Mouse (Mus musculus) kidney, adult 2 months (tissue): Measurements from ENCODE around the gene Micu1. TPM values are rescaled to one million over a fixed set of nuclear protein-coding genes. Genes with fewer than 3 reads are reported as not detected.
A peak's percentile ranks its signal among the peaks of the same experiment; 100 is the strongest.

ENCODE experiments used
- DNase-seq: peaks from one replicate; pipeline ENCODE4 v3.0.0; 2021
- H3K27ac ChIP-seq: fragments of 200-500 bp; 2 replicates; pipeline ENCODE4 v1.5.1; 2012; ENCODE audit warnings: low read depth, low read length, control low read depth, inconsistent platforms; ENCODE audit not compliant: insufficient read depth
- H3K27me3 ChIP-seq: fragments of 200-500 bp; replicated peaks from 2 replicates; pipeline ENCODE4 v1.6.1; 2012; ENCODE audit warnings: mild to moderate bottlenecking, moderate library complexity, low read length, inconsistent platforms; ENCODE audit not compliant: control insufficient read depth, insufficient read depth
- H3K36me3 ChIP-seq: fragments of 200-500 bp; 2 replicates; pipeline ENCODE4 v1.6.1; 2012; ENCODE audit warnings: mild to moderate bottlenecking, moderate library complexity, low read length, inconsistent platforms; ENCODE audit not compliant: control insufficient read depth, insufficient read depth
- H3K4me1 ChIP-seq: fragments of 200-500 bp; 2 replicates; pipeline ENCODE4 v1.6.1; 2011; ENCODE audit warnings: low read length; ENCODE audit not compliant: control insufficient read depth, insufficient read depth
- H3K4me3 ChIP-seq: fragments of 200-500 bp; 2 replicates; pipeline ENCODE4 v1.5.1; 2011; ENCODE audit warnings: mild to moderate bottlenecking, low read depth, low read length, control low read depth; ENCODE audit not compliant: insufficient read depth
- CTCF ChIP-seq: fragments of 200-500 bp; conservative IDR thresholded peaks from 2 replicates; pipeline ENCODE4 v1.5.1; 2011; ENCODE audit warnings: low read depth, mild to moderate bottlenecking, control low read depth, low read length, moderate library complexity, mixed read lengths; ENCODE audit not compliant: insufficient read depth, insufficient read length
- POLR2A ChIP-seq: fragments of 200-500 bp; IDR thresholded peaks from one replicate; pipeline ENCODE4 v1.6.1; 2011; ENCODE audit warnings: low read depth, low read length, control low read depth
- WGBS: fragments of 180-500 bp; shearing (Covaris S2); methylation state at CpG from one replicate; pipeline ENCODE4 v1.1.7; 2018; 5-methylcytosine and 5-hydroxymethylcytosine counted together
- polyA plus RNA-seq: library from polyadenylated mRNA; depleted of rRNA; stranded (reverse); fragments of >200 nt; gene quantifications from 2 replicates; pipeline ENCODE4 v1.2.3, GENCODE M21; 2012

Micu1 gene
- polyA plus RNA-seq, 1 experiment: 59.0 TPM

DNA sequence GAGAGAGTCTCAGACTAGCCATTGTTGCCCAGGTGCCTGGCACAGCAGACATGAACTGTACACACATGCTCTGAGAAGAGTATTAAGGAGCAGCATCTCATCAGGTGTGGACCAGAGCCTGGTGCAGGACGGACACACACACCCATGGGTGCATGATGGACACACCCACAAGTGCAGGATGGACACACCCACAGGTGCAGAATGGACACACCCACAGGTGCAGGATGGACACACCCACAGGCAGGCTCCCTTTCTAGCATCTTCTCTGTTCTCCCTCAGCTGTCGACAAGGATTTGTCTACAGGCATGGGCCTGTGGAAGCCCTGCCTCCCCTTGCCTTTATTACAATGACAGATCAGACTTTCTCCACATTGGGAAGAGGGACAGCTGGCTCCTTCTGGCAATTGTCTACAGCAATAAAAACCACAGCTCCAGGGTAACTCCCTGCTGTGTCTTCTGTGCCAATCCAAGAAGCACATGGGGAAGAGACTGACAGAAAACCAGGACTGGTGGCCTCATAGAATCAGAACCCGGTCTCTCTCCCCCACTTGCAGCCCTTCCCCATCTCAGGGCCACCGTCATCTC is 107.8 kb downstream of the Micu1 start:
- TF ChIP-seq POLR2A (no peak), CTCF (no peak)
- no peaks in the 10 kb centered on the region for H3K27me3 ChIP-seq
- no peak for DNase-seq
- no peak overlapping the region for H3K27ac ChIP-seq
- H3K36me3 ChIP-seq: no peaks in the 10 kb centered on the region
- H3K4me3 ChIP-seq: no peak overlapping the region
- no peaks in the 10 kb centered on the region for H3K4me1 ChIP-seq
- WGBS: 78% methylated on average over 4 of the region's 4 CpGs

- no peak for DNase-seq
- no peak overlapping the region for H3K4me3 ChIP-seq
- H3K27me3 ChIP-seq: no peaks in the 10 kb centered on the region
- no peak for TF ChIP-seq CTCF
- no peak for TF ChIP-seq POLR2A
- no peak overlapping the region for H3K27ac ChIP-seq
- WGBS: 41% methylated on average over 13 of the region's 13 CpGs
- H3K4me1 ChIP-seq: no peaks in the 10 kb centered on the region
- no peaks in the 10 kb centered on the region for H3K36me3 ChIP-seq
Measured at GRCm38 (mm10) chr10:59812939-59813338, 110.7 kb downstream of the Micu1 start.

- 94% methylated on average over 9 of the region's 9 CpGs for WGBS
- Histone ChIP-seq H3K4me1 (no peaks in the 10 kb centered on the region), H3K4me3 (no peak overlapping the region), H3K27ac (no peak overlapping the region), H3K36me3 (no peaks in the 10 kb centered on the region), H3K27me3 (no peaks in the 10 kb centered on the region)
- DNase-seq: no peak
- no peak for TF ChIP-seq CTCF
- no peak for TF ChIP-seq POLR2A
Measured at GRCm38 (mm10) chr10:59813759-59814158, 111.5 kb downstream of the Micu1 start.

DNA sequence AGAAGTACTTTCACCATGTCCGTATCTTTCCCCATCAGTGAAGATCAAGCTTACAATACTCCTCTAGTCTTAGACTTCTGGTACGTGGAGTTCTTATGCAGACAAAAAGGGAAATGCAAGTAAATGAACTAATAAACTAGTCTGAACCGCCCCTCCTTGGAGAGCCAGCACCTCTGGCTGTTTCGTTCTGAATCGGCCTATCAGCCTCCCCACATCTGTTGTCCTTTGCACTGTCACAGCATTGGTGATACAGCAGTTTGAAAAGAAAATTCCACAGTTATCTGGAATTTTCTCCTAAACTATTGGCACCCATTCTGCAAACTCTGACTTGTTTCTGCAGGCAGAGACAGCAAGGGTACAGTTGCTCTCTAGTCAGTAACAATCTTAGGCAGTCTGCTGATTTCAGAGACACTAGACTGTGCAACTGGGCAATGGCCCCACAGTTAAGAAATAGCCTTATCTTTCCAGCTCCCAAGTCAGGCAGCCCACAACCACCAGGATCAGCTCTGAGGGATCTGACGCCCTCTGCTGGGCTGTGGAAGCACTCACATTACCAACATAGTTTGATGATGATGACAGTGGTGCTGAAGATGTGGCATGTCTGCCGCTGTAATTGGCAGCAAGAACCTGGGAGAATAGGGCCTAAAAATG is 112.4 kb downstream of the Micu1 start:
- WGBS: 69% methylated on average over 7 of the region's 7 CpGs
- Histone ChIP-seq H3K4me3 (no peak overlapping the region), H3K36me3 (no peaks in the 10 kb centered on the region), H3K27me3 (no peaks in the 10 kb centered on the region), H3K27ac (no peak overlapping the region), H3K4me1 (no peaks in the 10 kb centered on the region)
- peak; percentile 38 for DNase-seq
- TF ChIP-seq POLR2A (no peak), CTCF (peak; percentile 84)

DNA sequence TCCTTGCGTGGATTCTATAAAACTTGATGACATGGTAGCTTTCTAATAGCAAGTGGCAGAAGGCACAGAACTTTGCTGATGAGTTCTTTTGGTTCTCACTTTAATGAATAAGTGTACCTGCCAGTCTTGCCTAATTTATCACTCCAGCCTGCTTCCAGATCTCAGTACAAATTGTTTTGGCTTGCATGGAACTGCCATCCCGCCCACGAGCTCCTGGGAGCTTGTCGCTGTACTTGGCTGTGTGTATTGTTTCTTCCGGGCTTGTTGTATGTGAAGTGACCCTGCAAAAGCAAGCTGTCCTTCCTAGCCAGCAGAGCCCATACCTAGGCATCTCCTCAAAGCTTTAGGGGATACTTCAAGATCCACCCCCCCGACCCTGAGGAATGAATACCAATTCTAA is 114.3 kb downstream of the Micu1 start:
- H3K4me1 ChIP-seq: no peaks in the 10 kb centered on the region
- TF ChIP-seq CTCF (no peak), POLR2A (no peak)
- no peak overlapping the region for H3K27ac ChIP-seq
- WGBS: 85% methylated on average over 6 of the region's 6 CpGs
- H3K36me3 ChIP-seq: no peaks in the 10 kb centered on the region
- H3K4me3 ChIP-seq: no peak overlapping the region
- no peak for DNase-seq
- H3K27me3 ChIP-seq: no peaks in the 10 kb centered on the region

DNA sequence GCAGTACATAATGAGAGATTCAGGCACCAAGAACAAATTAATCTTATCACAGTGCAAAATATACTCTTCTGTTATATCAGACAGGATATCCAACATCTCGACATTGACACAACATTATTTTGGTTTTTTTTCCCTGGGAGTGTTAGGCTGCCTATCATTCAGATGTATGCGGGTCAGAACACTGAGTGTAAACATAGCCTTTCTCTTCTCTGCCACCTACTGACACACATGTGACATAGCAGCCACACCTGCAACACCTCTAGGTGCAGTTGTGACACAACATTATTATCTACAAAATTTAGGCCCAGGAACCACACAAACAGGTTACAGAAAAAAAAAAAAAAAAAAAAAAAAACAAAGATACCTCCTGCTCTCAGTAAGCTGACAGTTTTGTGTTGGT is 115.3 kb downstream of the Micu1 start:
- WGBS: 26% methylated on average over 2 of the region's 2 CpGs
- no peaks in the 10 kb centered on the region for H3K36me3 ChIP-seq
- H3K27ac ChIP-seq: no peak overlapping the region
- no peaks in the 10 kb centered on the region for H3K27me3 ChIP-seq
- H3K4me1 ChIP-seq: no peaks in the 10 kb centered on the region
- H3K4me3 ChIP-seq: no peak overlapping the region
- peak; percentile 70 for TF ChIP-seq CTCF
- TF ChIP-seq POLR2A: no peak
- peak; percentile 27 for DNase-seq

DNA sequence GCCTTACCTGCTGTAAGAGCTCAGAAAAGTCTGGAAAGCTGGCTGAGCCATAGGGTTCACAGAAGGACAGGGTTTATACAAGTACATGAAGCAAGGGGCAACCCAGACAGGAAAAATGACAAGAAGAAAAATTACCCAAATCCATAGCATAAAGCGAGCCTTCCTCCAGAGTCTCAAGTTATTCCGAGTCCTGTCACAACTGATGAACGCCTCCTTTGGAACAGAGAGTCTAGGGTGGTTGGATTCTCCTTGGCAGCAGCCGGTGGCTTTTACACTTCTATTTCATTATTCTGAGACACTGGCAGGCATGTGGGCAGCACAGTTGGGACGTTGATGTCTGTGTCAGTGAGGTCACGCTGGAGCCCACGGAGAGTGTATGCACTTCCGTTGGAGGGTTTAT is 115.7 kb downstream of the Micu1 start:
- 85% methylated on average over 8 of the region's 8 CpGs for WGBS
- H3K27ac ChIP-seq: no peak overlapping the region
- H3K27me3 ChIP-seq: no peaks in the 10 kb centered on the region
- H3K4me3 ChIP-seq: no peak overlapping the region
- DNase-seq: no peak
- H3K36me3 ChIP-seq: no peaks in the 10 kb centered on the region
- H3K4me1 ChIP-seq: no peaks in the 10 kb centered on the region
- TF ChIP-seq POLR2A: no peak
- TF ChIP-seq CTCF: no peak
